Mouse (Mus musculus) megakaryocyte progenitor cell, adult 5-6 weeks (primary cell): ENCODE data around the gene Lsm2. TPM values are rescaled to one million over a fixed set of nuclear protein-coding genes. Genes with fewer than 3 reads are reported as not detected.
A peak's percentile ranks its signal among the peaks of the same experiment; 100 is the strongest.
"Not testable (repeated sequence)": the region's sequence is repeated elsewhere in the genome, so short reads cannot be mapped to it uniquely, and the experiment has no call there.

Experiments
- ATAC-seq: replicated peaks from 2 replicates; pipeline ENCODE4 v1.8.0; 2016; ENCODE audit warnings: mild to moderate bottlenecking, moderate TSS enrichment, inconsistent platforms; ENCODE audit not compliant: poor library complexity
- total RNA-seq, 2 experiments: library from RNA; stranded (forward) in 1 of 2; stranded (reverse) in 1 of 2; fragments of 157-497, 149-512 nt in 1 of 2; fragments of 200-1000 nt in 1 of 2; gene quantifications; 2 replicates each; pipeline versions ENCODE4 v1.2.3 to v1.2.4; 2015 to 2017

The Lsm2 gene
- total RNA-seq (2015): 187 and 253 TPM in 2 replicates
- total RNA-seq (2017): 71.7 and 78.0 TPM in 2 replicates

DNA sequence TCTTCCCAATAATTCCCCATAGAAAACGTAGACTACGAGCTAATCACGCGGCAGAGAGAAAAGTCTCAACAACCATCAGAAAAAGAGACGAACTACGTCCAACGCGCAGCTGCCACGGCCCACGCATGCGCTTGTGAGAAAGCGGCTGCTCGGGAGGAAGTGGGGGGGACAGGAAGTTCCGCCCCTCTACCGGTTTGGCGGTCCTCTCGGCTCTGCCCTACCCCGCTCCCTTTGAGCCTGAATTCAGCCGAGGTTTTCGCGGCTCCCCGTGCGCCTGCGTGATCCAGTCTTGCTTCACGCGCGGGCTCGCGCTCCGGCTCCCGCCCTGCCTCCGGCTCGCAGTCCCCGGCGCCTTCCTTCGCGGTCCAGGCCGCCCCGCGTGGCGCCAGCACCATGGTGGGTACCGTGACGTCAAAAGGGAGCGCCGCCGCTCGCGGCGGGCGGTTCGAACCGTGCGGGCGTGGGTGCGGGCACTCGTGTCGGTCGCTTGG, at the start of gene Lsm2:
Lsm2 (plus strand) TSS at position 173 of the 491 bp plus-strand sequence.
- ATAC-seq: peak; percentile 77

DNA sequence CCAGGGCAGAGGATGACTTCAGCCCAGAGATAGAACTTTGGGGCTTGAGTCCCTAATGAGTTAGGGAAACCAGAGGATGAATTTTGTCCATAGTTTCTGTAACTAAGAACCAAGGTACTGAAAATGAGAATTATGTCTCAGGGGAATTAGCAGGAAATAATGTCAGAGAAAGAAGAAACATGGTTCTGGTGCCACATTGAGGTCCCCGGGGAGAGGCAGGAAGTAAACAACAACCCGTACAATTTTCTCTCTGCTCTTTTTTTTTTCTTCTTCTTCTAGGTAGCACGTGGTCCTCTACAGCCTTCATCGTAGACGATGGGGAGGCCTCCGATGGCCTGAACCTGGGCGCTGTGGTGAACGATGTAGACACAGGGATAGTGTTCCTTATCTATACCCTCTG, 49.4 kb upstream of the Lsm2 start:
- no peak for ATAC-seq

DNA sequence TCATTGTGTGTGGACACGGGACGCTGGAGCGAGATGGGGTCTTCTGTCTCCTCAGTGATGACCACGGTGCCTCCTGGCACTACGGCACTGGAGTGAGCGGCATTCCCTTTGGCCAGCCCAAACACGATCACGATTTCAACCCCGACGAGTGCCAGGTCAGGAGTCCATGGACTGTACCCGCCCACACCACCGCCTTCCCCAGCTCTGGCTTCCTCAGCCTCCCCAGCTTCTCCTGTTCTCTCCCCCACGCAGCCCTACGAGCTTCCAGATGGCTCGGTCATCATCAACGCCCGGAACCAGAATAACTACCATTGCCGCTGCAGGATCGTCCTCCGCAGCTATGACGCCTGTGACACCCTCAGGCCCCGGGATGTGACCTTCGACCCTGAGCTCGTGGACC, 47.6 kb upstream of the Lsm2 start:
- ATAC-seq: no peak

DNA sequence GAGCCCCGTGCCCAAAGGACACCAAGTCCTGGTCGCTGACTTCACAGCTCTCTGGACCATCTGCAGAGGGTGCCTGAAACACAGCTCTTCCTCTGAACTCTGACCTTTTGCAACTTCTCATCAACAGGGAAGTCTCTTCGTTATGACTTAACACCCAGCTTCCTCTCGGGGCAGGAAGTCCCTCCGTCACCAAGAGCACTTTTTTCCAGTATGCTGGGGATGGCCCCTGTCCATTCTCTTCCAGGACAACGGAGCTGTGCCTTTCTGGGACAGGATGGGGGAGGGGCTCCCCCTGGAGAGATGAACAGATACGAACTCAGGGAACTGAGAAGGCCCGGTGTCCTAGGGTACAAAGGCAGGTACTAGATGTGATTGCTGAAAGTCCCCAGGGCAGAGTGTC, 46.8 kb upstream of the Lsm2 start:
- ATAC-seq: 0 out of 2 replicates have a peak, but pooled peaks have one; percentile 10

DNA sequence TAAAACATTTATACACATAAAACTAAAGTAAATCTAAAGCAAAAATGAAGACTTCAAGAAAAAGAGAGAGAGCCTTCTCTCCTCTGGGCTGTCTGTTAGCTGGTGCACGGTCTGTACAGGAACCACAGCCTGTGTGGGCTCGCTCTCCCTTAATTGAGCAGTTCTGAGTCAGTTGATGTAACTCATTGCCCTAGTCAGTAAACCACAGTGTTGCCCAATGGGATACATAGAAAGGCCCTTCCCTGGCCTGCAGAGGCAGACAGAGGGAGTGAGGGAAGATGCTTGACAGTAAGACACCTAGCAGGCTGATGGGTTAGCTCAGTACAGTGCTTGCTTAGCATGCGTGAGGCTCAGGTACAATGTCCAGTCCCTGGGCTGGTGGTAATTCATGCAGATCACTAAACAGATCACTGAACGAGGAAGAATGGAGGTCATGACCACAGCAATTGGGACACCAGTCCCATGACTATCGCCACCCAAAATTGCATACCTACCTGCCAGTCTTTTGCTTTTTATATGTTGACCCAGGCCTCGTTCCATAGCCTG, 43.6 kb upstream of the Lsm2 start:
- peak; percentile 76 for ATAC-seq

DNA sequence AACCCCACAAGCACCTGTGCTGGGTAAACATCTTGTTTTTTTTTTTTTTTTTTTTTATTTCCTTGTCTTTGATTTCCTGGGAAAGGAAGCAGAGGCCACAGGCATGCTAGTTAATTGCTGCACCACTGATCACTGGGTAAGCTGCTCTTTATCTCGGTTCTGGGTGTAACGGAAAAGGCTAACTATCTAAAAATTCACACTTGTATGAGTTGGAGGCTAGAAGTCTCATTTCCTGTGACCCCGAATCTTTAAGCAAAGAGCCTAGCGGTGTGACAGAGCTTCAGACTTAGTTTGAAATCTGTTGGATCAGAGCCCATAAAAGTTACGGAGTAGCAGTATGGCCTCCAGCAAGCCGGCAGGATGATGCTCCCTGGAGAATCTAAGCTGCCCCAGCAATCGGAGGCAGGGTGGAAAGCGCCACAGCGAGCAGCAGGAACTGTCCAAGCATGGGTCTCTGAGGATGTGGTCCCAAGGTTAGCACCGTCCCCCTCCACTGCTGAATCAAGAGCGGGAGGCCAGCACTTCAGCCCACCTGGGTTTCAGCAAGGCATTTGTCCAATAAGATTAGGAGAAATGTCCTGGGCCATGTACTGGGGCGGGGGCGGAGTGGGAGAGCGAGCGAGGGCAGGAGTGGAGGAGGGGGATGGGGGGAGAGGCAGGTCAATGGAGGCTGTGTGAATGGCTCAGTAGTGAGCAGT, 40.2 kb upstream of the Lsm2 start:
- peak; percentile 74 for ATAC-seq

DNA sequence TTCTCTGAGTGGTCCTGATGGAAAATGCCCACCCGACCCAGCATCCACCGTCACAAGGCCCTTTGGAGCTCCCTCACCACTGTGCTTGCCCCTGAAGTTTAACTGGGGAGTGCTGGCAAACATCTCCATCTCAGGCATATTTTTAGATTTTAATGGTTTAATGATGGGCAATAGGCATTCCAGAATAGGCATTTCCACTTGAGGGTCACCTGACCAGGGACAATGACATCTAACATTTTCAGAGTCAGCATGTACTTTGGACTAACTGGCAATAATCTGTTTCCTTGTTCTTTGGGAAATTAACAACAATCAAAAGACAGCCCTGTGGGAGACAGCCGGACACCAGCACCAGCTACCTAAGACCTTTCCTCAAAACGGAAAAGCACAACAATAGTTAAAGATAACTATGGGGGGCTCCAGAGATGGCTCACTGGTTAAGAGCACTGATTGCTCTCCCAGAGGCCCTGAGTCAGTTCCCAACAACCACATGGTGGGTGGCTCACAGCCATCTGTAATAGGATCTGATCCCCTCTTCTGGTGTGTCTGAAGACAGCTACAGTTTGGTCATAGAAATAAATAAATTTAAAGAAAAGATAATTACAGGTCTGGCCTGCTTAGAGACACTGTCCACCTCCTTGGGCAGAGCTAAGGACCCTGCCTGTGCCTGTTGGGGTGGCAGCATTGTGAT, 38.4 kb upstream of the Lsm2 start:
- ATAC-seq: no peak

DNA sequence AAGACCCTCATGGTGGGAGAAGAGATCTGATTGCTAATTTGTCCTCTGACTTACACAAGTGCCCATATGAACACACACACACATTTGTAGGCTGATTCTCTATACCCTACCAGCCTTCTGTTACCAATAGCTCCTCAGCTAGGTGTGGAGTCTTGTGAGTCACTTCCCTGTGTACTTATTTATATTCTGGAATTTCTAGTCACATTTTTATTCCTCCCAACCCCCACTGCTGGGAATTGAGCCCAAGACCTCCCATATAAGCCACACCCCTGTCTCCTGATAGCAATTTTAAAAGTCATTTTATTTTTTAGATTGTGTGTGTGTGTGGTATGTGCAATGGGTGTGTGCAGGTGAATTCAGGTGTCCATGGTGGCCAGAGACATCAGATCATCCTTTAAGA, 37.3 kb upstream of the Lsm2 start:
- no peak for ATAC-seq

DNA sequence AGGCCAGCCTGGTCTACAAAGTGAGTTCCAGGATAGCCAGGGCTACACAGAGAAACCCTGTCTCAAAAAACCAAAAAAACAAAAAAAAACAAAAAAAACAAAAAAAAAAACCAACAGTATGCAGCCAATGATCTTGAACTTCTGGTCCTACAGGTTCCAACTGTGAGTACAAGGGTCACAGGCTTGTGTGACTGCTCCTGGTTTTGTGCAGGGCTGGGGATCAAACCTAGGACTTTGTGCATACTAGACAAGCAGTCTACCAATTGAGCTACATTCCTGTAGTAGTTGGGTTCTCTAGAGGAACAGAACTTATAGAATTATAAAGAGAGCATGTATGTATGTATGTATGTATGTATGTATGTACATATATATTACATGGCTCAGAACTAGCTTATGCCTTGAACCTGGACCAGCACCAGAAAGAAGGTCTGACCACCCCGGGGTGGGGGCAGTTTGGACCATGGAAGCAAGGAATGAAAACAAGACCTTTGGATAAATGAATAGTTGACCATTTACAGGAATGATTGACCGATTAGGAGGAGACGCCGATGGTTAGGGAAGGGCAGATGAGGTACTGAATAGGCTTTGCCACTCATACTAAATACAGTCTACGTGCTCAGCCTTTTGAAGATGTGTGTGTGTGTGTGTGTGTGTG, 35.0 kb upstream of the Lsm2 start:
- ATAC-seq: no peak

DNA sequence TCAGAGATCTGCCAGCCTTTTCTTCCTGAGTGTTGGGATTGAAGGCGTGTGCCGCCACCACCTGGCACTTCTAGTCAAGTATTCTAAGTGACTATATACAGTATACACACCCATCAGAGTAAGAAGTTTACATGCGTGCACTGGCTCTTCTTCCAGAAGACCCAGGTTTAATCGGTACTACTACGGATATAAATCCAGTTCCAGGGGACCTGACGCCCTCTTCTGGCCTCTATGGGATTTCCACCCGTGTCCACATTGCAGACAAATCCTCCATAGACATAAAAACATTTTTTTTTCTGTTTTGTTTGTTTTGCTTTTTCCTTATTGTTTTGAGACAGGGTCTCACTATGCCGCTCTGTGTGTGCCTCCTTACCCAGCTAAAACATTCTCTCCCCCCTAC, 34.1 kb upstream of the Lsm2 start:
- ATAC-seq: peak; percentile 10; the same call in 1 of the 2 replicates

DNA sequence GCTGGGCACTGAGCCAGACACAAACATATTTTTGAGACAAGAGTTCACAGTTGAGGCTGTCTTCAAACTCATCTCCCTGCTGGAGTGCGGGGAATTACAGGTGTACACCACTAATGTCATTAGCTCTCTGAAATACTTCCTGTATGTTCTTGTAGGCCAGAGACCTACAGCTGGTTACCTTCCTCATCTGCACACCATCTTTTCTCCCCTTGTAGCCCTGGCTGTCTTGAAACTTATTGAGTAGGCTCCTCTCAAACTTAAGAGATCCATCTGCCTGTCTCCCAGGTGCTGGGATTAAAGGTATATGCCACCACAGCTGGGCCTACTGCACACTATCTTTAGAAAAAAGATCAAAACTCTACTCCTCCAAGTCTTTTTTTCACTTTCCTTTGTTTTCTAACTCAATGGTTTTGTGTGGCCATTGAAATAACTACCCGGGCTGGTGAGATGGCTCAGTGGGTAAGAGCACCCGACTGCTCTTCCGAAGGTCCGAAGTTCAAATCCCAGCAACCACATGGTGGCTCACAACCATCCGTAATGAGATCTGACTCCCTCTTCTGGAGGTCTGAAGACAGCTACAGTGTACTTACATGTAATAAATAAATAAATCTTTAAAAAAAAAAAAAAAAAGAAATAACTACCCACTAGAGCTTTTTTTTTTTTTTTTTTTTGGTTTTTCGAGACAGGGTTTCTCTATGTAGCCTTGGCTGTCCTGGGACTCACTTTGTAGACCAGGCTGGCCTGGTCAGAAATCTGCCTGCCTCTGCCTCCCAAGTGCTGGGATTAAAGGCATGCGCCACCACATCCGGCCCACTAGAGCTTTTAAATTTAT, 32.7 kb upstream of the Lsm2 start:
- not testable (repeated sequence) for ATAC-seq

DNA sequence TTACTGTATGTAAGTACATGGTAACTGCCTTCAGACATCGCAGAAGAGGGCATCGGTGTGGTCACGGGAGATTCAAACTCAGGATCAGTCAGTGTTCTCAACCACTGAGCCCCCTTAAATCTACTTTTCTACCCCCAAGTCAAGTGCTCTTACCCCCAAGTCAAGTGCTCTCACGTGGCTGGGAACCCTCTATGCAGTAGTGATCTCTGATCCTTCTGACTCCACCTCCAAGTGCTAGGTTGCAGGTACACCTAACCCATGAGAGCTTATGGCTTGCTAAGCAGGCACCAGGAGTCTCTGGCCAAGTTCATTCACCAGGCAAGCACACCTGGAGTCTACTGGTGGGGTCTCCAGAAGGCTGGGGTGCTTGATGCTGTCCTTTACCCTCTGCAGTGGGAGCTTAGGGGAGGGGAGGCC, 32.1 kb upstream of the Lsm2 start:
- ATAC-seq: no peak

DNA sequence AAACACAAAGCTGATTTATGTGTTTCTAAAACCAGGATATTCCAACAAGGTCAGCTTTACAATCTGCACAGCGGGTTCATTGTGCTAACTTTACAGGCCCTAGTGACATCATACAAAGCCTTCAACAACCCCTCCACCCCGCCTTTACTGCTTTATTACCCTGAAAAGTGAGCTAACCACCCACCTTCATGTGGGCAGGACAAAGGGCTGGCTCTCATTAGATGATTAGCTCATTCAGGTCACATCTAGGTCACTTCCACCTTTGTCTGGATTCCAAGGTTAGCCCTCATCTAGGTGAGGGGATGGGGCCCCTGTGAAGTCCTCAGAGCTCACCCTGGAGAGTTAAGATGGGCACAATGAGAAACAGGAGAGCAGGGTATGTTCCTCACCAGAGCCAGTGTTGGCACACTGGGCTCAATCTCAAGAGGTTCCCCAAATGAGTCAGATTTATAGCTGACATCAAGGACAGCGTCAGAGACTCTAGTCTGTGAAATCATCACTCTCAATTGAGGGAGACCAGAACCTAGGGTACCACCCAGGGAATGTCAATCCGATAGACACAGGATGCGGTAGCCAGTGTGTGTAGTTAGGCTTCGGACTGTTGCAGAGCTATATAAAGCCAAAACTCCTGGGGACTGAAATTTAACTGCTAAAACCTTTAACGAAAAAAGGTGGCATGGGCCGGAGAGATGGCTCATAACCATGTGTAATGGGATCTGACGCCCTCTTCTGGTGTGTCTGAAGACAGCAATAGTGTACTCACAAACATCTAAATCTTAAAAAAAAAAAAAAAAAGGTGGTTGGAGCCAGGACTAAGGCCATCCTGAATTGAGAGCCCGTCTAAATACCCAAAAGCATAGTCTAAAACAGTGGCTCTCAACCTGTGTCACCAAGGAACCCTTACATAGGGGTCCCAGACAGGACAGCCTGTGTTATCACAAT, 30.9 kb upstream of the Lsm2 start:
- ATAC-seq: no peak

DNA sequence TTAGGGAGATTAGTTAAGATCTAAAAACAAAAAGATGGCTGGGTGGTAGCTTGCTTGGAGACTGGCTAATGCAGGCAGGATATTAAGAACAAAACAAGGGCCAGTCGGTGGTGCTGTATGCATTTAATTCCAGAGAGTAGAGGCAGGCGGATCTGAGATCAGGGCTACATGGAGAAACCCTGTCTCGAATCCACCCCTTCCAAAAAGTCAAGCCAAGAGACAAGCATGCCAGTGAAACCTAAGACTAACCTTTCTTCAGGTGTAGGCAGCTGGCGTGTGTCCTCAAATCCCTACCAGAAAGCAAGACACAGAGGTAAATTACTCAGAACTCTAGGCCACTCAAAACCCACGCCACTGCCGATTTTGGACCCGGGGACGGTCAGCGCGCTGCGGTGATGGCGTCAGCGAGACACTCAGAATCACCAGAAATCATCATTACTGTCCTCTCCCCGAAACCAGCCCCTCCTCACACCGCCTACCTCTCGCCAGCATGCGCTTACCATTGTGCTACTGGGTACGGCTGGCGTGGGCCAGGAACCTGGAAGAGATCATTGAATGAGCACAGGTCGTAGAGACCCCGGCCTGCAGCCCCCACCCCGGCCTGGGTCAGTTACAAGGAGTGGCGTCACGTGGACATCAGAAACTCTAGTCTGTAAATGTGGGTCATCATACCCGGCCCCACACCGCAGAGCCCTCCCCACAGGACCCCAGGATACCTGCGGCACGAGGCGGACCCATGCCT, 29.9 kb upstream of the Lsm2 start:
- no peak for ATAC-seq

DNA sequence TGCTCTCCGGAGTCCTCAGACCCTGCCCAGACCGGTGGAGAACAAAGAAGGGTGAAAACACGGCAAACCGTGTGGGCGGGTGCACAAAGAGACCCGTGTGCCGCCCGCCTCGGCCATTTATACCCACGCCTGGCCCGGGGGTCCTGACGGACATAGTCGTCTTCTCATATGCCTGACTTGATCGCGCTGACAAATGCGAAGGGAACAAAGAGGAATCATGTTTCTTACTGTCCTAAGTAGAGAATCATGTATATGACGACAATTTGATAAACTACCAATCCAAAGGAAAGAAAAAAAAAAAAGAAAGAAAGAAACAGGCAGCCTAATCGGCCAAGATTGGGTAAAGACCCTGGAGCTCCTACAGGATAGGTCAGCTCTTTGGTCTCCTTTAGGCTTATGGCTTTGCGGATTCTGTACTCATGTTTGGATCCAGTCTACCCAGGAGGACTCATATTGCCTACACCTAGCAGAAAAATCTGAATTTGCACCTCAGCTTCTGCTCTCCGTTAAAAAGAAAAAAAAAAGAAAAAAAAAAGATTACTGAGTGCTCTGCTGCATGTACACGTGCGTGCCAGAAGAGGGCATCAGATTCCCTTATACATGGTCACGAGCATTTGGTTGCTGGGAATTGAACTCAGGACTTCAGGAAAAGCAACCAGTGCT, 29.2 kb upstream of the Lsm2 start:
- peak; percentile 76 for ATAC-seq

DNA sequence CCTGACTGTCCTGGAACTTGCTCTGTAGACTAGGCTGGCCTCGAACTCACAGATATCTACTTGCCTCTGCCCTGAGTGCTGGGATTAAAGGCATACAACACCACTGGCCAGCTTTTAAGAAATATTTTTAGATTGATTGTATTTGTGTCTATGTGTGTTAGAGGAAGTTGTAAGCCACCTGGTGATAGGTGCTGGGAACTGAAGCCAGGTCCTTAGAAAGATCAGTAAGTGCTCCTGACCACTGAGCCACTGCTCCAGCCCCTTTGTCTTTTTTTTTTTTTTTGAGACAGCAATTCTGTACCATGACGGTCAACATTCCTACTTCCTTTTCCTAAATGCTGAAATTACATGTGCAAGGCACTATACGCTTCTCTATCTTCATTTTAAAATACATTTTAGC, 28.4 kb upstream of the Lsm2 start:
- no peak for ATAC-seq

DNA sequence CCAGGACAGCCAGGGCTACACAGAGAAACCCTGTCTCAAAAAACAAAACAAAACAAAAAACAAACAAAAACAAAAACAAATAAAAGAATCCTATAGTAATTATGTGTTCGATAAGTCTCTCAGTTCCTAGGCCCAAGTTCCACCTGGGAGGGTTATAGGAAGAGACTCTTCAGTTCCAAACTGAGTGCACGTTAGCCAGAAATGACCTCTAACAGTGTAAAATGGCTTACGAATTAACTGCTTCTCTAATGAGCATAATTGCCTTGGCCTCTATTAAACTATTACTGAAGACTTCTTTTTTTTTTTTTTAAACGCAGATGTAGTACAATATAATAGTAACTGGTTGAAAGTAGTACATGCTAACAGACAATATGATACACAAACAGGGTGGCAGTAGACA, 27.8 kb upstream of the Lsm2 start:
- no peak for ATAC-seq

DNA sequence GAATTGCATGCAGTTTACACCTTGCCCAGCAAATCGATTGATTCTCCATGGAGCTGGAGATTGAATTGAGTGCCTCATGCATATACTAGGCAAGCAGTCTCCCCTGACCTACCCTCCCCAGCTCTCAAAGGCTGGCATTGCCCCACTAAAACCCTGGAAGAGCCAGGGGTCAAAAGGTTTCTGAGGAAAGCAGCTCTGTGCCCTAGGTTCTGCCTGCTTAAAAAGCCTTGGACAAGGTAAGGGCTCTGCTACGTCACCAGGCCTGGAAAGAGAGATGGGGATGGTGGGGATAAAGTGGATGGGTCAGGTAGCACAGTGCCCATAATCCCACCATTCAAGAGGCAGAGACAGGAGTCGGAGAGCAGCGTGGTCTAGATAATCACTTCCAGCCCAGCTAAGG, 26.8 kb upstream of the Lsm2 start:
- ATAC-seq: no peak
